Mouse (Mus musculus): Measurements from ENCODE around the gene Pex11g. TPM values are rescaled to one million over a fixed set of nuclear protein-coding genes. Genes with fewer than 3 reads are reported as not detected.

Pex11g gene
- polyA plus RNA-seq, 1 experiment, result 0.06 TPM

DNA sequence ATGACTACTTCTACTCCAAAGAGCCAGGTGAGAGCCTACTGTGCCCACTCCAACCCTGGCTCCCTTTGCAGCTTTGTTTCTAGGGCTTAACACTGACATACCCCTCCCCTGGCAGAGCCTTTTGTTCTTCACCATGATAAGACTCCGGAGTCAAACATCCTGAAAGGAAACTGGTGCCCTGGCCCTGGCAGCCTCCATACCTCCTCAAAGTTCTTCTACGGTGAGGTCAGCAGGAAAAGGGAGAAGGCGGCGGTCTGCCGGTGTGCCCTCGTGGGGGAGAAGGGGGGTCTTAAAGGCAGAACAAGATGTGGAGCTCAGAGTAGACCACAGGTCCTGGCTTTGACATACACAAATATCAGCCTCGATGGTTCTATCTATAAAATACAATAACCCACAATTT is 16.1 kb upstream of the Pex11g start:
- Histone ChIP-seq H3K9me3 (ENCODE audit: control insufficient read depth, low read length) (no peaks in the 10 kb centered on the region), H3K4me1 (ENCODE audit: control insufficient read depth) (peaks cover 8% of the 10 kb centered on the region), H3K4me3 (replicated peaks) (no peak overlapping the region), H3K36me3 (ENCODE audit: control insufficient read depth) (no peaks in the 10 kb centered on the region), H3K27me3 (ENCODE audit: control insufficient read depth) (peaks cover 4% of the 10 kb centered on the region)
- TF ChIP-seq TAL1 (IDR thresholded peaks at IDR 0.05; ENCODE audit: low read length), result no peak
- no peak for TF ChIP-seq GATA1 (IDR thresholded peaks at IDR 0.05; ENCODE audit: low read length)

DNA sequence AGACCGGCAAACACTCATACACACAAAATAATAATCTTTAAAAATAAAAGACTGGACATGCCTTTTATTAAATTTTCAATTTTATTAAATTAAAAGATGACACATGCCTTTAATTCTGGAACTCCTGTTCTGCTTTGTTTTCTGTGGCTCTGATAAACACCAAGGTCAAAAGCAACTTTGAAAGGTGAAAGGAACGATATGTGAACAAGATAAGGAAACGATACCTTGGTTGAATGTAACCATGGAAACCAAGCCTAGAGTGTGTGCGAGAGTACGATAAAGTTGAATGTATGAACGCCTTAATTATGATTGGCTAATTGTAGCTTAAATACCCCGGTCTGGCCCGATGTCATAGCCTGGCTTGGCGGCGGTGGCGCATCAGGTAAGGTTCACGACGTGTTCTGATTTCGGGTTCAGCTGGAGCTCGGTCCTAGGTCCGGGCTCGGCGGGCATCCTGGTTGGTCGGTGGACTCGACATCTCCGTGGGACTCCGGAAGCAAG is 14.8 kb upstream of the Pex11g start:
- peaks cover 8% of the 10 kb centered on the region for H3K4me1 ChIP-seq (ENCODE audit: control insufficient read depth)
- H3K36me3 ChIP-seq (ENCODE audit: control insufficient read depth), result no peaks in the 10 kb centered on the region
- TF ChIP-seq GATA1 (IDR thresholded peaks at IDR 0.05; ENCODE audit: low read length), result no peak
- TF ChIP-seq TAL1 (IDR thresholded peaks at IDR 0.05; ENCODE audit: low read length), result no peak
- peaks cover 8% of the 10 kb centered on the region for H3K27me3 ChIP-seq (ENCODE audit: control insufficient read depth)
- no peak overlapping the region for H3K4me3 ChIP-seq (replicated peaks)
- H3K9me3 ChIP-seq (ENCODE audit: control insufficient read depth, low read length), result no peaks in the 10 kb centered on the region

DNA sequence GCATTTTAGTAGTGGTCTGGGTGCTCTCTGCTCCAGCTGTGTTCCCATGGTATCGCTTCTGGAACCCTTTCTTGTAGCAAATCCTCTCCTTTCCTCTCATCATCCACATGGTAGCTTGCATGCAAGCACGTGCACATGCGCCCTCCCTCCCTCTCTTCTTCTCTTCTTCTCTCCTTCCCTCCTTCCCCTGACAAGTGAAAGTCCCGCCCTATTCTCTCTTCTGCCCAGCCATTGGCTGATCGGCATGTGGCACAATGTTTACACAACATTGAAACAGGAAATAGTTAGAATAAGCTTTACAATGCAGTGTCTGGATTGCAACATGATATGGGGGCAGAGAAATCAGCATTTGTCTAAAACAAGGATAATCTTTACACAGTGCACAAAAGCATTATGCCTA is 14.1 kb upstream of the Pex11g start:
- H3K4me1 ChIP-seq (ENCODE audit: control insufficient read depth), result peaks cover 8% of the 10 kb centered on the region
- TF ChIP-seq GATA1 (IDR thresholded peaks at IDR 0.05; ENCODE audit: low read length) (no peak), TAL1 (IDR thresholded peaks at IDR 0.05; ENCODE audit: low read length) (no peak)
- H3K9me3 ChIP-seq (ENCODE audit: control insufficient read depth, low read length), result no peaks in the 10 kb centered on the region
- peaks cover 10% of the 10 kb centered on the region for H3K27me3 ChIP-seq (ENCODE audit: control insufficient read depth)
- no peaks in the 10 kb centered on the region for H3K36me3 ChIP-seq (ENCODE audit: control insufficient read depth)
- H3K4me3 ChIP-seq (replicated peaks), result no peak overlapping the region

DNA sequence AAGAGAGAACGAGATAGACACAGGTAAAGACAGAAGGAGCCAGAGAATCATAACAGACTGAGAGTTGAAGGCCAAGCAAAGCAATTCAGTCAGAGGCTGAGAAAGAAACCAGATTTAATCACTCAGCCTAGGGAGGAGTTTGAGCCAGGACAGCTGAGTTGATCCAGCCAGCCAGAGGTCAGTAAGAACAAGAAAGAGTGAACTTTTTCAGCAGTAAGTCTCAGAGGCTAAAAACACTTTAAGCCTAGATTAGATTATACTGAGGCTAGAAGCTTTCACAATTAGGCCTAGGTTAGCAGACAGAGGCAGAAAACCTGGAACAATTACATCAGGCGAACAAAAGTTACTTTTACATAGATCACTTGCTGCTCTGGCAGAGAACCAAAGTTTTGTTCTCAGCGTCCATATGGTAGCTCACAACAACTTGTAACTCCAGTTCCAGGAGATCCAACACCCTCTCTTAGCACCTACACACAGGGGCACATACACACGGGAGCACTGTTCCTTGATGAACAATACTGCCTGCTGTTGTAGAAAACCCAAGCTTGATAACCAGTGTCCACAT is 12.8 kb upstream of the Pex11g start:
- no peak for TF ChIP-seq GATA1 (IDR thresholded peaks at IDR 0.05; ENCODE audit: low read length)
- no peak for TF ChIP-seq TAL1 (IDR thresholded peaks at IDR 0.05; ENCODE audit: low read length)

DNA sequence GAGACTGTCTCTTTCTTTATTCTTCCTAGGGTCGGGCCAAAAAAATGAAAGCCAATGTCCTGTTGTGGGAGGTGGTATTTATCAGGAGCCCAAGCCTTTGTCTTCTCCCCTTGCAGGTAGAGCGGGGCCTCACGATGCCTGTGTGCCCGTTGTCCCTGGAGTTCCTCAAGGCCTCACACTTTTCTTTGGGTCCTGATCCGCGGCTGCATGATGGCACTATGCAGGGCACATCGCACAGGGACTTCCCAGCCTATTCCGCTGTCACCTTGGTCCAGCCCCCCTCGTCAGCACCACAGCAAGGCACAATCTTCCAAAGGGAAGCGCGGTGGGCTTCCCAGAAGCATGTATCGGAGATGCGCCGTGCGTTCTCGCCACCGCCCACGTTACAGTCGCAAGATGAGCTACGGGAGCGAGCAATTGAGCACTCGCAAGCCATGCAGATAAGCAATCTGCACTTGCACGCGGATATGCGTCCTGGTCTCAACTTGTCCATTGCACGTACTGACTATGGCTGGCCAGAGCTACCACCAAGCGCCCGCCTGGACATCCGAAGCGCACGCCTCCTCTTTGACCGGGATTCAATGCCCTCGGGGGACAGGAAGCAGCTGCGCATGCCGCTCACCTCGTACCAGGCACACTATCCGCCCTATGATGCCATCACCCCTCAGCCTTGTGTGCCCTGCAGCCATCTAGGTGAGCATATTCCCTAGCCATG is 8.4 kb upstream of the Pex11g start:
- no peaks in the 10 kb centered on the region for H3K36me3 ChIP-seq (ENCODE audit: control insufficient read depth)
- H3K27me3 ChIP-seq (ENCODE audit: control insufficient read depth), result peaks cover 19% of the 10 kb centered on the region
- TF ChIP-seq GATA1 (IDR thresholded peaks at IDR 0.05; ENCODE audit: low read length), result no peak
- TF ChIP-seq TAL1 (IDR thresholded peaks at IDR 0.05; ENCODE audit: low read length), result no peak
- H3K4me3 ChIP-seq (replicated peaks), result no peak overlapping the region
- peaks cover 6% of the 10 kb centered on the region; the same call in 1 of the 2 replicates for H3K4me1 ChIP-seq (ENCODE audit: control insufficient read depth)
- no peaks in the 10 kb centered on the region for H3K9me3 ChIP-seq (ENCODE audit: control insufficient read depth, low read length)

More for the DNA sequence above, 12.8 kb upstream of the Pex11g start:
- peaks cover 15% of the 10 kb centered on the region for H3K4me1 ChIP-seq (ENCODE audit: control insufficient read depth)
- H3K4me3 ChIP-seq (replicated peaks), result no peak overlapping the region
- H3K27me3 ChIP-seq (ENCODE audit: control insufficient read depth), result peaks cover 23% of the 10 kb centered on the region
- H3K36me3 ChIP-seq (ENCODE audit: control insufficient read depth), result no peaks in the 10 kb centered on the region
- H3K9me3 ChIP-seq (ENCODE audit: control insufficient read depth, low read length), result no peaks in the 10 kb centered on the region

DNA sequence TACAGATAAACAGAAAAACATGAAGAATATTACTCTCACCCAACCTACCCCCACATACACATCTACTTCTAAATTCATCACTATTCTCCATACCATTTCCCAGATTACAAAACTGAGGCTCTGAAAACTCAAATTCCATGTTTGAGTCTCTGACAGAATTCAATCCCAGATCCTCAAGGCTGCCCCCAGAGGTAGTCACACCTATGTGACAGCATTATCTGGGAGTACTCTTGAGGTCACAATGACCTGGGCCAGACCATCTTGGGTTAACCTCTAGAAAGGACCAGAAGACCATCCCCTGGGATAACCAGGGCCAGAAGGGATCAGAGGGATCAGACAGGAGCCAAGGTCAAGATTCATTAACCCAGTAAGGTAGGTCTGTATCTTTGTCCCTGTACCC is 3.1 kb upstream of the Pex11g start, which contains the start of gene Tex45:
TSS of gene Tex45 (plus strand) at position 301 of the 400 bp plus-strand sequence.
- no peaks in the 10 kb centered on the region for H3K9me3 ChIP-seq (ENCODE audit: control insufficient read depth, low read length)
- H3K27me3 ChIP-seq (ENCODE audit: control insufficient read depth), result peaks cover 2% of the 10 kb centered on the region
- peaks cover 18% of the 10 kb centered on the region for H3K4me1 ChIP-seq (ENCODE audit: control insufficient read depth)
- H3K36me3 ChIP-seq (ENCODE audit: control insufficient read depth), result no peaks in the 10 kb centered on the region
- TF ChIP-seq GATA1 (IDR thresholded peaks at IDR 0.05; ENCODE audit: low read length), result no peak
- no peak within 1 kb of the TSS for H3K4me3 ChIP-seq (replicated peaks)

DNA sequence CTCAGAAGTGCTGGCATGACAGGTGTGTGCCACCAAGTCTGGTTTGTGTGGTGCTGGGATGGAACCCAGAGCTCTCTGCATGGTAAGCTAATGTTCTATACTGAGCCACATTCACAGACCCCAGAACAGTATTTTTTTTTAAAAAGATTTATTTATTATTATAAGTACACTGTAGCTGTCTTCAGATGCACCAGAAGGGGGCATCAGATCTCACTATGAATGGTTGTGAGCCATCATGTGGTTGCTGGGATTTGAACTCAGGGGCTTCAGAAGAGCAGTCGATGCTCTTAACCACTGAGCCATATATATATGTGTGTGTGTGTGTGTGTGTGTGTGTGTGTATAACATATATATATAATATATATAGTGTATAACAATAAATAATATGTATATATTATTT is 1.4 kb upstream of the Pex11g start:
- TF ChIP-seq TAL1 (IDR thresholded peaks at IDR 0.05; ENCODE audit: low read length), result no peak
- TF ChIP-seq GATA1 (IDR thresholded peaks at IDR 0.05; ENCODE audit: low read length), result no peak
- Histone ChIP-seq H3K4me1 (ENCODE audit: control insufficient read depth) (peaks cover 18% of the 10 kb centered on the region), H3K4me3 (replicated peaks) (no peak overlapping the region), H3K36me3 (ENCODE audit: control insufficient read depth) (no peaks in the 10 kb centered on the region), H3K27me3 (ENCODE audit: control insufficient read depth) (no peaks in the 10 kb centered on the region), H3K9me3 (ENCODE audit: control insufficient read depth, low read length) (no peaks in the 10 kb centered on the region)

DNA sequence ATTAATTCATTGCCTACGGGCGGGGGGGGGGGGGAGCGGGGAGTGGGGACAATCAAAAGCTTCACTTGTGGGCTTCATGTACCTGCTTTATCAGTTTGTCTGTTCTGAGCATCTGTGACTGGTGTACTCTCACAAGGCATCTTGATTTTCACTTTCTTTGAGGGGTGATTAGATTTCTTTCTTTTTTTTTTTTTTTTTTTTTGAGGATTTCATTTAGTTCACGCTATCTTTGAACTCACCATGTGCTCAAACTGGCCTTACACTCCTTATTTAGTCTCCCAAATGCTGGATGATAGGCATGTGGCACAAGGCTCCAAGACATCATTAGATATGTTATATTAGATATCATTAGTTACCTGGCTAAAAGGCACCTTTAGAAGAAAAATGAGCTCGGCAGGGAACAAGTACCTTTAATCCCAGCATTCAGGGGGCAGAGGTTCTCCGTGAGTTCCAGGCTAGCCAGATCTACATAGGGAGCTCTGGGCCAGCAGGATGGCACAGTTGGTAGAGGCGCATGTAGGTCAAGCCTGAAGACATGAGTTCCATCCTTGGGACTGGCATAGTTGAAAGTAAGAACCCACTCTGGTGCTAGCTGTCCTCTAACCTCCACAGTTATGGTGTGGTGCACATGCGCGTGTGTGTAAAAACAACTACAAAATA is 536 bp upstream of the Pex11g start:
- H3K4me3 ChIP-seq (replicated peaks), result peak overlapping the region; percentile 64
- TF ChIP-seq TAL1 (IDR thresholded peaks at IDR 0.05; ENCODE audit: low read length), result no peak
- no peak for TF ChIP-seq GATA1 (IDR thresholded peaks at IDR 0.05; ENCODE audit: low read length)
- no peaks in the 10 kb centered on the region for H3K36me3 ChIP-seq (ENCODE audit: control insufficient read depth)

DNA sequence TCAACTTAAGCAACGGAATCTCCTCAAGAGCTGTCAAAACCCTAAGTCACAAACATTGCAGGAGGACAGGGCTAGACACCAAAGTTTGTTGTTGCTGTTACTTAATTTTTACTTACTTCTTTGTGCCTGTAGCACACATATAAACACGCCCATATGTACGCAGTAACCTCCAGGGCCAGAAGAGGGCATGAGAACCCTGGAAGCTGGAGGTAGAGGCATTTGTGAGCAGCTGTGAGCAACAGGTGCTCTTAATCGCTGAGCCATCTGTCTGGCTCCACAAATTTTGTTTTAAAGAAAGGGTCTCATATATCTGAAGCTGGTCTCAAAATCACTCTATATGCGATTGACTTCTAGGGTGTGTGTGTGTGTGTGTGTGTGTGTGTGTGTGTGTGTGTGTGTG is 3.2 kb downstream of the Pex11g start:
- Histone ChIP-seq H3K27me3 (ENCODE audit: control insufficient read depth) (no peaks in the 10 kb centered on the region), H3K4me1 (ENCODE audit: control insufficient read depth) (peaks cover 18% of the 10 kb centered on the region), H3K9me3 (ENCODE audit: control insufficient read depth, low read length) (no peaks in the 10 kb centered on the region), H3K36me3 (ENCODE audit: control insufficient read depth) (peaks cover 3% of the 10 kb centered on the region; the same call in 1 of the 2 replicates), H3K4me3 (replicated peaks) (no peak overlapping the region)
- no peak for TF ChIP-seq GATA1 (IDR thresholded peaks at IDR 0.05; ENCODE audit: low read length)
- no peak for TF ChIP-seq TAL1 (IDR thresholded peaks at IDR 0.05; ENCODE audit: low read length)

More for the DNA sequence above, 536 bp upstream of the Pex11g start:
- no peaks in the 10 kb centered on the region for H3K9me3 ChIP-seq (ENCODE audit: control insufficient read depth, low read length)
- peaks cover 18% of the 10 kb centered on the region for H3K4me1 ChIP-seq (ENCODE audit: control insufficient read depth)
- H3K27me3 ChIP-seq (ENCODE audit: control insufficient read depth), result no peaks in the 10 kb centered on the region
